Mouse (Mus musculus): ENCODE data around the gene Gm42791. TPM values are rescaled to one million over a fixed set of nuclear protein-coding genes. Genes with fewer than 3 reads are reported as not detected.

The Gm42791 gene
- total RNA-seq, 2 experiments from 2014 or later = 4.1 to 6.0 TPM

- intact Hi-C loops (cut with DNase I) = no loop called here
- no peak for DNase-seq
These were observed 147.9 kb downstream of the Gm42791 start for GRCm38 (mm10) chr5:148847032-148847431.

Other genes starting within 250 kb of the Gm42791 start
- gene Katnal1, start 65.8 kb downstream of the Gm42791 start, total RNA-seq (2021) = 1 to 10 TPM; 5.9 to 9.4 TPM
- 10 to 100 TPM; 19.1 to 23.6 TPM for gene Uspl1, start 189.2 kb upstream of the Gm42791 start, total RNA-seq (2021)
- 100 to 1,000 TPM; 174 to 190 TPM for gene Hmgb1, start 189.3 kb upstream of the Gm42791 start, total RNA-seq (2021)